Mouse (Mus musculus) liver, embryonic 11.5 days (tissue): Measurements from ENCODE around the gene Mc1r. TPM values are rescaled to one million over a fixed set of nuclear protein-coding genes. Genes with fewer than 3 reads are reported as not detected.
"Not testable (repeated sequence)": the region's sequence is repeated elsewhere in the genome, so short reads cannot be mapped to it uniquely, and the experiment has no call there.

Source experiments
- ATAC-seq: fragments of 200-750 bp; cut with Nextera tagmentation; replicated peaks from 2 replicates; pipeline ENCODE4 v1.8.0; 2017; ENCODE audit warnings: moderate number of reproducible peaks, mild to moderate bottlenecking, moderate TSS enrichment, moderate library complexity; ENCODE audit not compliant: low FRiP score
- DNase-seq: peaks from one replicate; pipeline ENCODE4 v3.0.0-alpha.2; 2017; ENCODE audit warnings: low spot score
- H3K27ac ChIP-seq: fragments of 300-500 bp; sonication (generic); 2 replicates; pipeline ENCODE4 v1.5.1; 2014; ENCODE audit warnings: mild to moderate bottlenecking, low read depth, low read length, control low read depth
- H3K27me3 ChIP-seq: fragments of 300-500 bp; sonication (generic); replicated peaks from 2 replicates; pipeline ENCODE4 v1.6.1; 2014; ENCODE audit warnings: low read length, mixed read lengths; ENCODE audit not compliant: control insufficient read depth, insufficient read depth
- H3K36me3 ChIP-seq: fragments of 300-500 bp; sonication (generic); 2 replicates; pipeline ENCODE4 v1.6.1; 2014; ENCODE audit warnings: mild to moderate bottlenecking, low read length, moderate library complexity, mixed read lengths; ENCODE audit not compliant: control insufficient read depth, insufficient read depth
- H3K4me1 ChIP-seq: fragments of 300-500 bp; sonication (generic); replicated peaks from 2 replicates; pipeline ENCODE4 v1.6.1; 2014; ENCODE audit warnings: low read length, mixed read lengths; ENCODE audit not compliant: control insufficient read depth, insufficient read depth
- H3K4me2 ChIP-seq: fragments of 300-500 bp; sonication (generic); 2 replicates; pipeline ENCODE4 v1.6.1; 2014; ENCODE audit warnings: mild to moderate bottlenecking, control low read depth, moderate library complexity
- H3K4me3 ChIP-seq: fragments of 300-500 bp; sonication (generic); 2 replicates; pipeline ENCODE4 v1.5.1; 2014; ENCODE audit warnings: low read depth, low read length, control low read depth
- H3K9ac ChIP-seq: fragments of 300-500 bp; sonication (generic); 2 replicates; pipeline ENCODE4 v1.6.1; 2014; ENCODE audit warnings: low read depth, low read length, control low read depth
- H3K9me3 ChIP-seq: fragments of 300-500 bp; sonication (generic); 2 replicates; pipeline ENCODE4 v1.6.1; 2016; ENCODE audit warnings: low read length, inconsistent platforms, mixed read lengths; ENCODE audit not compliant: control insufficient read depth
- WGBS: fragments of 180-500 bp; shearing (Covaris S2); extraction: QIAGEN DNeasy Blood & Tissue Kit; methylation state at CpG from one replicate; pipeline ENCODE4 v1.1.7; 2014; 5-methylcytosine and 5-hydroxymethylcytosine counted together
- polyA plus RNA-seq: library from polyadenylated mRNA; unstranded; fragments of >200 nt; fragmentation: Nextera tagmentation; extraction: Ambion mirVana; gene quantifications from 2 replicates; pipeline ENCODE4 v1.2.1, GENCODE M21; 2014

The Mc1r gene
- polyA plus RNA-seq, 1 experiment from 2014 or later = 0.04 TPM

GRCm38 (mm10) chr8:123408586-123409544, 2.0 kb downstream of the Mc1r start:
- Histone ChIP-seq H3K4me1 (peaks cover 42% of the 10 kb centered on the region), H3K9me3 (no peaks in the 10 kb centered on the region), H3K4me3 (no peak overlapping the region), H3K36me3 (no peaks in the 10 kb centered on the region), H3K9ac (no peak overlapping the region), H3K4me2 (peak overlapping the region; percentile 46), H3K27ac (peak overlapping the region; percentile 3; the same call in 1 of the 2 replicates), H3K27me3 (peaks cover 53% of the 10 kb centered on the region)
- ATAC-seq (peak; percentile 70), DNase-seq (peak; percentile 58)
- WGBS = 42% methylated on average over 9 of the region's 9 CpGs

GRCm38 (mm10) chr8:123410049-123410587, 3.2 kb downstream of the Mc1r start:
- peaks cover 57% of the 10 kb centered on the region for H3K27me3 ChIP-seq
- no peak overlapping the region for H3K4me2 ChIP-seq
- no peak overlapping the region for H3K4me3 ChIP-seq
- no peak overlapping the region for H3K27ac ChIP-seq
- DNase-seq = no peak
- no peaks in the 10 kb centered on the region for H3K9me3 ChIP-seq
- H3K9ac ChIP-seq = no peak overlapping the region
- peaks cover 42% of the 10 kb centered on the region for H3K4me1 ChIP-seq
- no peak for ATAC-seq
- no peaks in the 10 kb centered on the region for H3K36me3 ChIP-seq
- 67% methylated on average over 8 of the region's 8 CpGs for WGBS

- H3K9me3 ChIP-seq = no peaks in the 10 kb centered on the region
- H3K4me3 ChIP-seq = peak overlapping the region; percentile 34; the same call in 1 of the 2 replicates
- H3K27me3 ChIP-seq = peaks cover 57% of the 10 kb centered on the region
- no peaks in the 10 kb centered on the region for H3K36me3 ChIP-seq
- no peak overlapping the region for H3K27ac ChIP-seq
- H3K4me1 ChIP-seq = peaks cover 42% of the 10 kb centered on the region
- 18% methylated on average over 11 of the region's 11 CpGs for WGBS
- H3K4me2 ChIP-seq = peak overlapping the region; percentile 67
- DNase-seq = no peak
- ATAC-seq = no peak
- no peak overlapping the region for H3K9ac ChIP-seq
Observed at GRCm38 (mm10) chr8:123410788-123411187, 3.9 kb downstream of the Mc1r start.

GRCm38 (mm10) chr8:123411246-123411645, 4.3 kb downstream of the Mc1r start, which contains the start of gene Tubb3:
Gene Tubb3 (plus strand): TSS chr8:123411424.
- peaks cover 42% of the 10 kb centered on the region for H3K4me1 ChIP-seq
- H3K4me2 ChIP-seq = peak within 1 kb of the TSS; percentile 67
- peak; percentile 65 for ATAC-seq
- peak within 1 kb of the TSS; percentile 34 for H3K4me3 ChIP-seq
- no peak within 1 kb of the TSS for H3K9ac ChIP-seq
- peaks cover 57% of the 10 kb centered on the region for H3K27me3 ChIP-seq
- WGBS = under 1% methylated on average over 28 of the region's 29 CpGs
- peak; percentile 63 for DNase-seq
- H3K36me3 ChIP-seq = no peaks in the 10 kb centered on the region
- H3K9me3 ChIP-seq = no peaks in the 10 kb centered on the region
- H3K27ac ChIP-seq = no peak within 1 kb of the TSS

- H3K9ac ChIP-seq = no peak overlapping the region
- DNase-seq = no peak
- peaks cover 58% of the 10 kb centered on the region for H3K27me3 ChIP-seq
- H3K4me2 ChIP-seq = peak overlapping the region; percentile 67
- H3K4me3 ChIP-seq = peak overlapping the region; percentile 34
- H3K27ac ChIP-seq = no peak overlapping the region
- H3K9me3 ChIP-seq = no peaks in the 10 kb centered on the region
- WGBS = 11% methylated on average over 16 of the region's 16 CpGs
- H3K4me1 ChIP-seq = peaks cover 44% of the 10 kb centered on the region
- no peaks in the 10 kb centered on the region for H3K36me3 ChIP-seq
- no peak for ATAC-seq
Observed at GRCm38 (mm10) chr8:123411781-123412327, 4.9 kb downstream of the Mc1r start.

- Histone ChIP-seq H3K27ac (no peak overlapping the region), H3K4me2 (no peak overlapping the region; the same call in 1 of the 2 replicates)
Observed at GRCm38 (mm10) chr8:123412560-123413170, 5.8 kb downstream of the Mc1r start.

GRCm38 (mm10) chr8:123414255-123414654, 7.3 kb downstream of the Mc1r start:
- H3K9ac ChIP-seq = no peak overlapping the region
- peaks cover 34% of the 10 kb centered on the region for H3K4me1 ChIP-seq
- no peak overlapping the region for H3K4me3 ChIP-seq
- ATAC-seq (no peak), DNase-seq (peak; percentile 52)
- H3K27me3 ChIP-seq = peaks cover 49% of the 10 kb centered on the region
- 13% methylated on average over 9 of the region's 9 CpGs for WGBS
- no peak overlapping the region for H3K4me2 ChIP-seq
- no peaks in the 10 kb centered on the region for H3K36me3 ChIP-seq
- H3K9me3 ChIP-seq = no peaks in the 10 kb centered on the region
- no peak overlapping the region for H3K27ac ChIP-seq

More at GRCm38 (mm10) chr8:123412560-123413170, 5.8 kb downstream of the Mc1r start:
- Histone ChIP-seq H3K4me3 (no peak overlapping the region), H3K4me1 (peaks cover 48% of the 10 kb centered on the region), H3K36me3 (no peaks in the 10 kb centered on the region), H3K9me3 (no peaks in the 10 kb centered on the region), H3K27me3 (peaks cover 54% of the 10 kb centered on the region), H3K9ac (no peak overlapping the region)
- 3% methylated on average over 12 of the region's 12 CpGs for WGBS
- DNase-seq = no peak
- no peak for ATAC-seq

- not testable (repeated sequence) for ATAC-seq, H3K4me2 ChIP-seq, H3K4me3 ChIP-seq, H3K9ac ChIP-seq, DNase-seq, H3K9me3 ChIP-seq, H3K36me3 ChIP-seq, H3K27ac ChIP-seq
- H3K4me1 ChIP-seq = peaks cover 26% of the 10 kb centered on the region
- H3K27me3 ChIP-seq = peaks cover 44% of the 10 kb centered on the region
- WGBS = 75% methylated on average over 5 of the region's 5 CpGs
Observed at GRCm38 (mm10) chr8:123414997-123415696, 8.2 kb downstream of the Mc1r start.
